Mouse (Mus musculus): ENCODE data around the gene Gnl2.

DNA sequence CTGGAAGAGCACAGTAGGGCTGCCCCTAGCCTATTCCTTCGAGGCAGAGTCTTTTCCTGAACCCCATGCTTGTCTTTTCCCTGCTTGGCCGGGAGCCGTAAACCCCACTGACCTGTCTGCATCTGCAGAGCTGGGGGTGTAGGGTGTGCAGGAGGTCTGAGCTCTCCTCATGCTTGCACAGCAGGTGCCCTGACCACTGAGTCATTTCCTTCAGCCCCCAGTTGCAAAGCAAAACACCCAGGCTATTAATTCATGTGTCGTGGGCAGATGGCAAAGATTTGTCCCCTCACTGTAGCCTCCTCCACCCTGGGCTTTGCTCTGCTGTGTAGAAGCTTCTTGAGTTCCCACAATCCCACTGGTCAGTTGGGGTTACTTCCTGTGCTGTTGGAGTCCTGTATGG, 81.0 kb downstream of the Gnl2 start:
- TF ChIP-seq CTCF (IDR thresholded peaks at IDR 0.05) (no peak), EP300 (IDR thresholded peaks at IDR 0.05) (no peak)
